Mouse (Mus musculus) inflammation-experienced regulatory T-cells, adult 6 months (primary cell): ENCODE measurements around the gene Gtf3c1. TPM values are rescaled to one million over a fixed set of nuclear protein-coding genes. Genes with fewer than 3 reads are reported as not detected.

ENCODE experiments used
- ATAC-seq: one replicate; pipeline ENCODE4 v1.8.0; 2017
- polyA plus RNA-seq, 3 experiments: library from polyadenylated mRNA; unstranded; fragments of 100-300 nt; shearing (Covaris generic); gene quantifications; one replicate each; pipeline ENCODE4 v1.2.1; 2017

Gtf3c1 gene
- polyA plus RNA-seq, 3 experiments from 2014 or later: 17.1 to 27.4 (median 23.4) TPM

- ATAC-seq: no peak
These were observed 4.8 kb downstream of the Gtf3c1 start for GRCm38 (mm10) chr7:125702791-125703190.

- no peak for ATAC-seq
These were observed 13.5 kb downstream of the Gtf3c1 start for GRCm38 (mm10) chr7:125694056-125694455.

- no peak for ATAC-seq
These were observed 17.1 kb downstream of the Gtf3c1 start for GRCm38 (mm10) chr7:125690516-125690915.

GRCm38 (mm10) chr7:125679936-125680335, 27.6 kb downstream of the Gtf3c1 start:
- ATAC-seq: no peak

- ATAC-seq: no peak
These were observed 28.8 kb downstream of the Gtf3c1 start for GRCm38 (mm10) chr7:125678756-125679155.

GRCm38 (mm10) chr7:125674916-125675315, 32.7 kb downstream of the Gtf3c1 start:
- no peak for ATAC-seq

GRCm38 (mm10) chr7:125671396-125671795, 36.2 kb downstream of the Gtf3c1 start:
- ATAC-seq: no peak

GRCm38 (mm10) chr7:125670865-125671264, 36.7 kb downstream of the Gtf3c1 start:
- no peak for ATAC-seq

- ATAC-seq: no peak
These were observed 43.9 kb downstream of the Gtf3c1 start for GRCm38 (mm10) chr7:125663654-125664053.

- ATAC-seq: no peak
These were observed 50.1 kb downstream of the Gtf3c1 start for GRCm38 (mm10) chr7:125657511-125657910.

- ATAC-seq: no peak
These were observed 58.6 kb downstream of the Gtf3c1 start for GRCm38 (mm10) chr7:125649013-125649412.

- no peak for ATAC-seq
These were observed 62.2 kb downstream of the Gtf3c1 start for GRCm38 (mm10) chr7:125645413-125645812.

- no peak for ATAC-seq
These were observed 63.7 kb downstream of the Gtf3c1 start for GRCm38 (mm10) chr7:125643880-125644279.

GRCm38 (mm10) chr7:125638870-125639386, 68.7 kb downstream of the Gtf3c1 start:
- ATAC-seq: peak; percentile 62

- ATAC-seq: no peak
These were observed 69.2 kb downstream of the Gtf3c1 start for GRCm38 (mm10) chr7:125638376-125638775.

GRCm38 (mm10) chr7:125637220-125638140, 70.1 kb downstream of the Gtf3c1 start:
- no peak for ATAC-seq

GRCm38 (mm10) chr7:125630989-125631388, 76.6 kb downstream of the Gtf3c1 start:
- no peak for ATAC-seq

GRCm38 (mm10) chr7:125630317-125630716, 77.3 kb downstream of the Gtf3c1 start:
- ATAC-seq: peak; percentile 85

- no peak for ATAC-seq
These were observed 81.8 kb downstream of the Gtf3c1 start for GRCm38 (mm10) chr7:125625829-125626228.

GRCm38 (mm10) chr7:125625219-125625618, 82.4 kb downstream of the Gtf3c1 start:
- ATAC-seq: peak; percentile 67

GRCm38 (mm10) chr7:125622741-125623685, 84.6 kb downstream of the Gtf3c1 start:
- ATAC-seq: no peak

GRCm38 (mm10) chr7:125620077-125620476, 87.5 kb downstream of the Gtf3c1 start:
- ATAC-seq: peak; percentile 42

GRCm38 (mm10) chr7:125618016-125618415, 89.6 kb downstream of the Gtf3c1 start:
- ATAC-seq: no peak
